Mouse (Mus musculus): ENCODE data around the gene Gm28308.

The Gm28308 gene

GRCm38 (mm10) chr6:52183311-52184080, 29.6 kb downstream of the Gm28308 start:
- DNase-seq (ENCODE audit: low spot score in 2 of 2), result no peak

GRCm38 (mm10) chr6:52182793-52183192, 30.3 kb downstream of the Gm28308 start:
- no peak for DNase-seq (ENCODE audit: low spot score in 2 of 2)

GRCm38 (mm10) chr6:52182030-52182429, 31.1 kb downstream of the Gm28308 start:
- no peak for DNase-seq (ENCODE audit: low spot score in 2 of 2)

- DNase-seq (ENCODE audit: low spot score in 2 of 2), result no peak
Measured at GRCm38 (mm10) chr6:52180726-52181125, 32.4 kb downstream of the Gm28308 start.

GRCm38 (mm10) chr6:52180213-52180710, 32.9 kb downstream of the Gm28308 start:
- DNase-seq (ENCODE audit: low spot score in 2 of 2), result no peak

- DNase-seq (ENCODE audit: low spot score in 2 of 2), result no peak
Measured at GRCm38 (mm10) chr6:52179690-52180089, 33.4 kb downstream of the Gm28308 start.

- DNase-seq (ENCODE audit: low spot score in 2 of 2), result no peak
Measured at GRCm38 (mm10) chr6:52178918-52179665, 34.0 kb downstream of the Gm28308 start.

GRCm38 (mm10) chr6:52177806-52178205, 35.3 kb downstream of the Gm28308 start:
- DNase-seq (ENCODE audit: low spot score in 2 of 2), result no peak

- no peak for DNase-seq (ENCODE audit: low spot score in 2 of 2)
Measured at GRCm38 (mm10) chr6:52177061-52177735, 35.9 kb downstream of the Gm28308 start, which contains the start of gene 5730596B20Rik. 5730596B20Rik (plus strand) TSS chr6:52177498.

GRCm38 (mm10) chr6:52176391-52176790, 36.7 kb downstream of the Gm28308 start:
- no peak for DNase-seq (ENCODE audit: low spot score in 2 of 2)

- no peak for DNase-seq (ENCODE audit: low spot score in 2 of 2)
Measured at GRCm38 (mm10) chr6:52175864-52176263, 37.3 kb downstream of the Gm28308 start.

GRCm38 (mm10) chr6:52174968-52175751, 38.0 kb downstream of the Gm28308 start:
- no peak for DNase-seq (ENCODE audit: low spot score in 2 of 2)

GRCm38 (mm10) chr6:52173648-52174047, 39.5 kb downstream of the Gm28308 start:
- DNase-seq (ENCODE audit: low spot score in 2 of 2), result no peak

GRCm38 (mm10) chr6:52172501-52172900, 40.6 kb downstream of the Gm28308 start:
- DNase-seq (ENCODE audit: low spot score in 2 of 2), result no peak

GRCm38 (mm10) chr6:52171938-52172337, 41.2 kb downstream of the Gm28308 start:
- DNase-seq (ENCODE audit: low spot score in 2 of 2), result no peak

GRCm38 (mm10) chr6:52171331-52171730, 41.8 kb downstream of the Gm28308 start:
- DNase-seq (ENCODE audit: low spot score in 2 of 2), result no peak

- no peak for DNase-seq (ENCODE audit: low spot score in 2 of 2)
Measured at GRCm38 (mm10) chr6:52170898-52171223, 42.3 kb downstream of the Gm28308 start.

GRCm38 (mm10) chr6:52170166-52170897, 42.8 kb downstream of the Gm28308 start:
- no peak for DNase-seq (ENCODE audit: low spot score in 2 of 2)

GRCm38 (mm10) chr6:52169499-52170165, 43.5 kb downstream of the Gm28308 start:
- no peak for DNase-seq (ENCODE audit: low spot score in 2 of 2)

Measured in right cerebral cortex, postnatal 36 days (tissue).